Mouse (Mus musculus): ENCODE measurements at regions not wholly inside any gene's neighbourhood (a gene's known extent, or its start where the extent isn't known, plus 50 kb on each side); places are given as distances from the start of the nearest gene placed in this dataset.

GRCm38 (mm10) chr17:84071855-84072254 lies 115.9 kb downstream of the Zfp36l2 start:
- TF ChIP-seq POLR2A (IDR thresholded peaks at IDR 0.05; ENCODE audit: low read depth, low read length) (no peak), CTCF (IDR thresholded peaks at IDR 0.05; ENCODE audit: extremely low read depth, insufficient read length, insufficient replicate concordance, low read depth, low read length) (no peak)
- no peak overlapping the region for H3K4me3 ChIP-seq (ENCODE audit: low read depth, low read length)
- H3K27me3 ChIP-seq (ENCODE audit: control insufficient read depth, insufficient read depth, low read length), result no peaks in the 10 kb centered on the region
- no peaks in the 10 kb centered on the region for H3K36me3 ChIP-seq (ENCODE audit: control insufficient read depth, insufficient read depth, low read length)
- 94% methylated on average over 2 of the region's 2 CpGs for WGBS
- H3K4me1 ChIP-seq (ENCODE audit: control insufficient read depth, insufficient read depth, insufficient read length, low read length), result no peaks in the 10 kb centered on the region; the same call in 1 of the 2 replicates
- H3K27ac ChIP-seq (ENCODE audit: insufficient read depth, low read depth, low read length), result no peak overlapping the region

DNA sequence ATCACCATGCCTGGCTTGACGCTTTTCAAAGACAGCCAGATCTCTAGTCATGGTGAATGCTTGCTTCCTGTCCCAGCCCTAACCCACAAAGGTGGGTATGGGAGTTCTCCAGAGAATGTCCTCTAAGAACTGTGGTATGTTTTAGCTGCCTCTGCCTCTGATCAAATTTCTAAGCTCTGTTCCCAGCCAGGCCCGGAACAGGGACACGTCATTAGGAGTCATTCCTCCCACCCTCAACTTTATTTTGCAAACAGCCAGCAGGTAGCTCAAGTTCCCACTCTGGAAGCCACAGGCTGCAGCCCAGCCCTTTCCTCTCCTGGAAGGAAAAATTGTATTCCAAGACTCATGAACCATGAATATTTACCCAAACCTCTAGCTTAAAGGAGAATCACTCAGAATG lies 117.2 kb downstream of the Zfp36l2 start:
- WGBS, result 94% methylated on average over 3 of the region's 3 CpGs
- TF ChIP-seq CTCF (IDR thresholded peaks at IDR 0.05; ENCODE audit: extremely low read depth, insufficient read length, insufficient replicate concordance, low read depth, low read length) (no peak), POLR2A (IDR thresholded peaks at IDR 0.05; ENCODE audit: low read depth, low read length) (no peak)
- Histone ChIP-seq H3K27me3 (ENCODE audit: control insufficient read depth, insufficient read depth, low read length) (no peaks in the 10 kb centered on the region), H3K4me1 (ENCODE audit: control insufficient read depth, insufficient read depth, insufficient read length, low read length) (no peaks in the 10 kb centered on the region; the same call in 1 of the 2 replicates), H3K36me3 (ENCODE audit: control insufficient read depth, insufficient read depth, low read length) (no peaks in the 10 kb centered on the region), H3K4me3 (ENCODE audit: low read depth, low read length) (no peak overlapping the region), H3K27ac (ENCODE audit: insufficient read depth, low read depth, low read length) (no peak overlapping the region)

GRCm38 (mm10) chr17:84067102-84067501 lies 120.6 kb downstream of the Zfp36l2 start:
- 92% methylated on average over 26 of the region's 26 CpGs for WGBS
- Histone ChIP-seq H3K4me1 (ENCODE audit: control insufficient read depth, insufficient read depth, insufficient read length, low read length) (no peaks in the 10 kb centered on the region), H3K27me3 (ENCODE audit: control insufficient read depth, insufficient read depth, low read length) (no peaks in the 10 kb centered on the region), H3K36me3 (ENCODE audit: control insufficient read depth, insufficient read depth, low read length) (no peaks in the 10 kb centered on the region), H3K27ac (ENCODE audit: insufficient read depth, low read depth, low read length) (no peak overlapping the region), H3K4me3 (ENCODE audit: low read depth, low read length) (no peak overlapping the region)
- TF ChIP-seq POLR2A (IDR thresholded peaks at IDR 0.05; ENCODE audit: low read depth, low read length), result no peak

GRCm38 (mm10) chr17:84063791-84064190 lies 124.0 kb downstream of the Zfp36l2 start:
- Histone ChIP-seq H3K27me3 (ENCODE audit: control insufficient read depth, insufficient read depth, low read length) (no peaks in the 10 kb centered on the region), H3K36me3 (ENCODE audit: control insufficient read depth, insufficient read depth, low read length) (no peaks in the 10 kb centered on the region), H3K4me1 (ENCODE audit: control insufficient read depth, insufficient read depth, insufficient read length, low read length) (peaks cover 2% of the 10 kb centered on the region; the same call in 1 of the 2 replicates), H3K4me3 (ENCODE audit: low read depth, low read length) (no peak overlapping the region), H3K27ac (ENCODE audit: insufficient read depth, low read depth, low read length) (no peak overlapping the region)
- WGBS, result 79% methylated on average over 7 of the region's 7 CpGs
- TF ChIP-seq CTCF (IDR thresholded peaks at IDR 0.05; ENCODE audit: extremely low read depth, insufficient read length, insufficient replicate concordance, low read depth, low read length), result no peak
- TF ChIP-seq POLR2A (IDR thresholded peaks at IDR 0.05; ENCODE audit: low read depth, low read length), result no peak

GRCm38 (mm10) chr17:84061621-84062020 lies 126.1 kb downstream of the Zfp36l2 start:
- Histone ChIP-seq H3K4me3 (ENCODE audit: low read depth, low read length) (no peak overlapping the region), H3K36me3 (ENCODE audit: control insufficient read depth, insufficient read depth, low read length) (no peaks in the 10 kb centered on the region), H3K4me1 (ENCODE audit: control insufficient read depth, insufficient read depth, insufficient read length, low read length) (peaks cover 5% of the 10 kb centered on the region; the same call in 1 of the 2 replicates), H3K27me3 (ENCODE audit: control insufficient read depth, insufficient read depth, low read length) (no peaks in the 10 kb centered on the region), H3K27ac (ENCODE audit: insufficient read depth, low read depth, low read length) (no peak overlapping the region)
- TF ChIP-seq CTCF (IDR thresholded peaks at IDR 0.05; ENCODE audit: extremely low read depth, insufficient read length, insufficient replicate concordance, low read depth, low read length) (no peak), POLR2A (IDR thresholded peaks at IDR 0.05; ENCODE audit: low read depth, low read length) (no peak)
- WGBS, result 42% methylated on average over 6 of the region's 6 CpGs

GRCm38 (mm10) chr17:84056469-84056868 lies 131.3 kb downstream of the Zfp36l2 start:
- peak overlapping the region; percentile 53; the same call in 1 of the 2 replicates for H3K27ac ChIP-seq (ENCODE audit: insufficient read depth, low read depth, low read length)
- no peaks in the 10 kb centered on the region for H3K36me3 ChIP-seq (ENCODE audit: control insufficient read depth, insufficient read depth, low read length)
- 84% methylated on average over 4 of the region's 4 CpGs for WGBS
- H3K27me3 ChIP-seq (ENCODE audit: control insufficient read depth, insufficient read depth, low read length), result no peaks in the 10 kb centered on the region
- peaks cover 5% of the 10 kb centered on the region; the same call in 1 of the 2 replicates for H3K4me1 ChIP-seq (ENCODE audit: control insufficient read depth, insufficient read depth, insufficient read length, low read length)
- no peak overlapping the region for H3K4me3 ChIP-seq (ENCODE audit: low read depth, low read length)
- no peak for TF ChIP-seq POLR2A (IDR thresholded peaks at IDR 0.05; ENCODE audit: low read depth, low read length)
- TF ChIP-seq CTCF (IDR thresholded peaks at IDR 0.05; ENCODE audit: extremely low read depth, insufficient read length, insufficient replicate concordance, low read depth, low read length), result no peak

- 65% methylated on average over 8 of the region's 8 CpGs for WGBS
Observed at GRCm38 (mm10) chr17:84052437-84052836, 135.3 kb downstream of the Zfp36l2 start.

More at GRCm38 (mm10) chr17:84052437-84052836, 135.3 kb downstream of the Zfp36l2 start:
- Histone ChIP-seq H3K36me3 (ENCODE audit: control insufficient read depth, insufficient read depth, low read length) (no peaks in the 10 kb centered on the region), H3K4me3 (ENCODE audit: low read depth, low read length) (no peak overlapping the region), H3K4me1 (ENCODE audit: control insufficient read depth, insufficient read depth, insufficient read length, low read length) (peaks cover 3% of the 10 kb centered on the region; the same call in 1 of the 2 replicates), H3K27ac (ENCODE audit: insufficient read depth, low read depth, low read length) (no peak overlapping the region), H3K27me3 (ENCODE audit: control insufficient read depth, insufficient read depth, low read length) (no peaks in the 10 kb centered on the region)
- TF ChIP-seq CTCF (IDR thresholded peaks at IDR 0.05; ENCODE audit: extremely low read depth, insufficient read length, insufficient replicate concordance, low read depth, low read length) (no peak), POLR2A (IDR thresholded peaks at IDR 0.05; ENCODE audit: low read depth, low read length) (no peak)

Data from small intestine, adult 2 months (tissue).